Mouse (Mus musculus) CH12.LX (cell line): ENCODE results near the gene Epb41l2. TPM values are rescaled to one million over a fixed set of nuclear protein-coding genes. Genes with fewer than 3 reads are reported as not detected.

Experiments
- DNase-seq: peaks from one replicate; pipeline ENCODE4 v3.0.0-alpha.2; 2013; ENCODE audit errors: extremely low read depth
- H3K27ac ChIP-seq: 2 replicates; pipeline ENCODE4 v1.5.1; 2012; ENCODE audit warnings: low read depth, mild to moderate bottlenecking, control low read depth, moderate library complexity; ENCODE audit not compliant: insufficient read depth
- H3K27me3 ChIP-seq: replicated peaks from 2 replicates; pipeline ENCODE3; 2012; ENCODE audit warnings: inconsistent platforms
- H3K36me3 ChIP-seq, 2 experiments: replicated peaks in 1 of 2; 2 replicates each; pipeline versions ENCODE3 to v1.6.1; 2012; ENCODE audit warnings: inconsistent platforms in 1 of 2, low read length in 1 of 2, mild to moderate bottlenecking in 1 of 2, mixed read lengths in 1 of 2, moderate library complexity in 1 of 2; ENCODE audit not compliant: control insufficient read depth in 1 of 2, insufficient read depth in 1 of 2
- H3K4me1 ChIP-seq, 2 experiments: 2 replicates each; pipeline ENCODE4 v1.6.1; 2012; ENCODE audit warnings: inconsistent platforms in 1 of 2, moderate library complexity in 1 of 2; ENCODE audit not compliant: insufficient read depth in 2 of 2, control insufficient read depth in 1 of 2
- H3K4me2 ChIP-seq: 2 replicates; pipeline ENCODE4 v1.6.1; 2012; ENCODE audit warnings: low read depth, mild to moderate bottlenecking, control low read depth; ENCODE audit not compliant: poor library complexity, insufficient read depth, severe bottlenecking
- H3K4me3 ChIP-seq, 3 experiments: fragments of 150-350 bp in 1 of 3; sonication (generic) in 1 of 3; replicated peaks in 1 of 3; 2 replicates each; pipeline versions ENCODE3 to v1.5.1; 2011 to 2012; ENCODE audit warnings: low read depth in 2 of 3, low read length in 2 of 3, mild to moderate bottlenecking in 2 of 3, moderate library complexity in 2 of 3, control low read depth in 1 of 3, improper control_type of control experiment in 1 of 3, inconsistent platforms in 1 of 3, mixed read lengths in 1 of 3; ENCODE audit not compliant: poor library complexity in 1 of 3
- H3K79me2 ChIP-seq: replicated peaks from 2 replicates; pipeline ENCODE4 v1.6.1; 2012; ENCODE audit warnings: mild to moderate bottlenecking, moderate library complexity; ENCODE audit not compliant: control insufficient read depth, poor library complexity, insufficient read depth, severe bottlenecking; ENCODE audit errors: extremely low read depth
- H3K9ac ChIP-seq: 2 replicates; pipeline ENCODE4 v1.6.1; 2012; ENCODE audit warnings: low read depth, mild to moderate bottlenecking, control low read depth, moderate library complexity; ENCODE audit not compliant: insufficient read depth
- H3K9me3 ChIP-seq: replicated peaks from 2 replicates; pipeline ENCODE3; 2012; ENCODE audit warnings: low read length, inconsistent platforms, mixed read lengths
- BHLHE40 ChIP-seq: IDR thresholded peaks from 2 replicates; pipeline ENCODE4 v1.6.1; 2011; ENCODE audit warnings: mild to moderate bottlenecking, low read depth, low read length, improper control_type of control experiment
- CHD1 ChIP-seq: IDR thresholded peaks from 2 replicates; pipeline ENCODE4 v1.6.1; 2012; ENCODE audit warnings: low read depth, low read length, improper control_type of control experiment, inconsistent platforms
- CHD2 ChIP-seq: IDR thresholded peaks from 2 replicates; pipeline ENCODE4 v1.6.1; 2011; ENCODE audit warnings: low read length, improper control_type of control experiment
- CTCF ChIP-seq, 2 experiments: IDR thresholded peaks in 1 of 2; conservative IDR thresholded peaks in 1 of 2; 2 replicates each; pipeline ENCODE4 v1.5.1; 2011 to 2012; ENCODE audit warnings: low read depth in 2 of 2, low read length in 2 of 2, improper control_type of control experiment in 1 of 2, inconsistent platforms in 1 of 2, mild to moderate bottlenecking in 1 of 2, moderate library complexity in 1 of 2
- E2F4 ChIP-seq: IDR thresholded peaks from 2 replicates; pipeline ENCODE4 v1.6.1; 2011; ENCODE audit warnings: low read depth, low read length, improper control_type of control experiment; ENCODE audit not compliant: insufficient replicate concordance
- ELF1 ChIP-seq: IDR thresholded peaks from 2 replicates; pipeline ENCODE4 v1.6.1; 2014; ENCODE audit warnings: low read depth, mild to moderate bottlenecking, inconsistent platforms, low read length, improper control_type of control experiment
- GABPA ChIP-seq: IDR thresholded peaks from 2 replicates; pipeline ENCODE4 v1.6.1; 2012; ENCODE audit warnings: low read depth, low read length, improper control_type of control experiment, inconsistent platforms; ENCODE audit not compliant: insufficient replicate concordance
- IRF4 ChIP-seq: IDR thresholded peaks from 2 replicates; pipeline ENCODE4 v1.6.1; 2014; ENCODE audit warnings: low read depth, mild to moderate bottlenecking, inconsistent platforms, low read length, improper control_type of control experiment
- JUN ChIP-seq: IDR thresholded peaks from 2 replicates; pipeline ENCODE4 v1.6.1; 2011; ENCODE audit warnings: low read depth, mild to moderate bottlenecking, low read length, improper control_type of control experiment, moderate library complexity; ENCODE audit not compliant: insufficient read depth
- MAFK ChIP-seq: IDR thresholded peaks from 2 replicates; pipeline ENCODE4 v1.6.1; 2011; ENCODE audit warnings: low read length, improper control_type of control experiment; ENCODE audit not compliant: insufficient replicate concordance
- MAX ChIP-seq: IDR thresholded peaks from 2 replicates; pipeline ENCODE4 v1.6.1; 2011; ENCODE audit warnings: low read length, improper control_type of control experiment
- MAZ ChIP-seq: IDR thresholded peaks from 2 replicates; pipeline ENCODE4 v1.6.1; 2012; ENCODE audit warnings: low read depth, mild to moderate bottlenecking, inconsistent platforms, low read length, improper control_type of control experiment, moderate library complexity
- MEF2A ChIP-seq: IDR thresholded peaks from 2 replicates; pipeline ENCODE4 v1.6.1; 2014; ENCODE audit warnings: low read depth, mild to moderate bottlenecking, inconsistent platforms, low read length, improper control_type of control experiment, borderline replicate concordance
- MYC ChIP-seq: IDR thresholded peaks from 2 replicates; pipeline ENCODE4 v1.6.1; 2011; ENCODE audit warnings: low read depth, mild to moderate bottlenecking, improper control_type of control experiment, low read length
- NELFE ChIP-seq: IDR thresholded peaks from 2 replicates; pipeline ENCODE4 v1.6.1; 2011; ENCODE audit warnings: low read depth, low read length, improper control_type of control experiment
- PAX5 ChIP-seq: IDR thresholded peaks from 2 replicates; pipeline ENCODE4 v1.6.1; 2012; ENCODE audit warnings: low read length, inconsistent platforms, mixed read lengths
- POLR2A ChIP-seq: IDR thresholded peaks from 2 replicates; pipeline ENCODE4 v1.6.1; 2011; ENCODE audit warnings: low read depth, mild to moderate bottlenecking, improper control_type of control experiment, low read length
- POLR2AphosphoS2 ChIP-seq: IDR thresholded peaks from 2 replicates; pipeline ENCODE4 v1.6.1; 2011; ENCODE audit warnings: low read depth, low read length, improper control_type of control experiment
- RAD21 ChIP-seq: IDR thresholded peaks from 2 replicates; pipeline ENCODE4 v1.6.1; 2011; ENCODE audit warnings: low read depth, mild to moderate bottlenecking, low read length, improper control_type of control experiment, moderate library complexity
- SIN3A ChIP-seq: IDR thresholded peaks from 2 replicates; pipeline ENCODE4 v1.6.1; 2012; ENCODE audit warnings: low read length, improper control_type of control experiment, inconsistent platforms
- SMC3 ChIP-seq: IDR thresholded peaks from 2 replicates; pipeline ENCODE4 v1.6.1; 2011; ENCODE audit warnings: low read depth, low read length, improper control_type of control experiment
- TBP ChIP-seq: conservative IDR thresholded peaks from 2 replicates; pipeline ENCODE4 v1.6.1; 2011; ENCODE audit warnings: low read depth, low read length, improper control_type of control experiment
- USF1 ChIP-seq: IDR thresholded peaks from 2 replicates; pipeline ENCODE4 v1.6.1; 2014; ENCODE audit warnings: low read depth, mild to moderate bottlenecking, inconsistent platforms, low read length, improper control_type of control experiment
- ZKSCAN1 ChIP-seq: IDR thresholded peaks from 2 replicates; pipeline ENCODE4 v1.6.1; 2012; ENCODE audit warnings: low read depth, inconsistent platforms, low read length, improper control_type of control experiment, borderline replicate concordance
- ZNF384 ChIP-seq: IDR thresholded peaks from 2 replicates; pipeline ENCODE4 v1.6.1; 2012; ENCODE audit warnings: low read depth, low read length, improper control_type of control experiment, inconsistent platforms
- dilution Hi-C: fragments of 300-500 bp; cut with MboI; formaldehyde crosslinking; loops from 2 replicates; pipeline ENCODE4 v1.14.3; 2020; ENCODE audit warnings: low sequenced_read_pairs; ENCODE audit not compliant: extremely low pct_unique_long_range_greater_than_20kb, extremely low pct_ligation_motif_present
- in situ Hi-C: fragments of 300-500 bp; cut with MboI; formaldehyde crosslinking; loops from 3 replicates; pipeline ENCODE4 v1.14.3; 2019; ENCODE audit warnings: low sequenced_read_pairs, low pct_ligation_motif_present, low pct_unique_long_range_greater_than_20kb, mixed read lengths
- polyA plus RNA-seq: library from polyadenylated mRNA; unstranded; fragments of >175 nt; gene quantifications from 2 replicates; pipeline ENCODE4 v1.2.1, GENCODE M21; 2012; ENCODE audit warnings: low read depth; ENCODE audit not compliant: insufficient read length
- total RNA-seq, 2 experiments: library from RNA; depleted of rRNA; stranded (reverse); fragments of 300-350 nt in 1 of 2; fragments of >200 nt in 1 of 2; gene quantifications; 2 replicates each; pipeline ENCODE4 v1.2.3; 2012 to 2014

Gene Epb41l2
- total and polyA plus RNA-seq, 3 experiments: 24.3 to 71.2 (median 28.4) TPM

GRCm38 (mm10) chr10:25415188-25415717, 55.7 kb downstream of the Epb41l2 start:
- TF ChIP-seq CHD2 (no peak), TBP (no peak), RAD21 (peak; percentile 79), ZKSCAN1 (no peak), MAZ (no peak), POLR2A (no peak), SIN3A (no peak), JUN (no peak), MYC (no peak), CTCF (conservative IDR thresholded peaks at IDR 0.05 in 1 of 2, IDR thresholded peaks at IDR 0.05 in 1 of 2; ENCODE audit: low read depth in 2 of 2, low read length in 2 of 2) (peak in 1 of 2 experiments; percentile 70; a peak in 2 of 4 replicates), GABPA (no peak), MAFK (no peak), PAX5 (no peak), NELFE (no peak), SMC3 (peak; percentile 75)
- Histone ChIP-seq H3K9me3 (no peaks in the 10 kb centered on the region), H3K79me2 (no peaks in the 10 kb centered on the region), H3K27ac (no peak overlapping the region), H3K36me3 (peaks cover 0 to 23% of the 10 kb centered on the region in 2 experiments), H3K4me1 (peaks cover 0 to 41% of the 10 kb centered on the region in 2 experiments; a peak in 2 of 4 replicates), H3K4me2 (no peak overlapping the region), H3K4me3 (no peak overlapping the region), H3K27me3 (no peaks in the 10 kb centered on the region), H3K9ac (no peak overlapping the region)
- dilution Hi-C loops (no loop called here), in situ Hi-C loops (no loop called here)
- DNase-seq: no peak

- no peak for TF ChIP-seq PAX5
- no peak for TF ChIP-seq MYC
- no peak for TF ChIP-seq MAX
- TF ChIP-seq CHD1: no peak
- no peak for TF ChIP-seq E2F4
- TF ChIP-seq MAZ: no peak
- no peak for TF ChIP-seq ZKSCAN1
- no peak for TF ChIP-seq BHLHE40
- no peak for TF ChIP-seq ZNF384
- no peak for TF ChIP-seq CTCF (conservative IDR thresholded peaks at IDR 0.05 in 1 of 2, IDR thresholded peaks at IDR 0.05 in 1 of 2; ENCODE audit: low read depth in 2 of 2, low read length in 2 of 2)
- TF ChIP-seq TBP: no peak
- TF ChIP-seq SMC3: no peak
- no peak for TF ChIP-seq USF1
- TF ChIP-seq IRF4: no peak
- TF ChIP-seq MEF2A: no peak
- no peak for TF ChIP-seq MAFK
- no peak for TF ChIP-seq GABPA
- TF ChIP-seq POLR2AphosphoS2: no peak
- TF ChIP-seq ELF1: no peak
These were observed 57.1 kb downstream of the Epb41l2 start for GRCm38 (mm10) chr10:25416696-25417095.

More at GRCm38 (mm10) chr10:25416696-25417095, 57.1 kb downstream of the Epb41l2 start:
- no peaks in the 10 kb centered on the region for H3K9me3 ChIP-seq
- no peaks in the 10 kb centered on the region for H3K79me2 ChIP-seq
- H3K9ac ChIP-seq: no peak overlapping the region
- H3K4me1 ChIP-seq: peaks cover 0 to 26% of the 10 kb centered on the region in 2 experiments; a peak in 2 of 4 replicates
- H3K36me3 ChIP-seq: peaks cover 0 to 23% of the 10 kb centered on the region in 2 experiments
- DNase-seq: no peak
- no peak overlapping the region for H3K4me2 ChIP-seq
- in situ Hi-C loops (no loop called here), dilution Hi-C loops (no loop called here)
- H3K27ac ChIP-seq: no peak overlapping the region
- no peaks in the 10 kb centered on the region for H3K27me3 ChIP-seq
- H3K4me3 ChIP-seq: no peak overlapping the region
